Mouse (Mus musculus) olfactory bulb, adult 2 months (tissue): ENCODE data around the gene Tmem91. TPM values are rescaled to one million over a fixed set of nuclear protein-coding genes. Genes with fewer than 3 reads are reported as not detected.

ENCODE experiments used
- H3K27ac ChIP-seq: fragments of 200-500 bp; 2 replicates; pipeline ENCODE4 v1.5.1; 2012; ENCODE audit warnings: low read depth, low read length; ENCODE audit not compliant: insufficient read depth
- H3K4me1 ChIP-seq: fragments of 200-500 bp; 2 replicates; pipeline ENCODE4 v1.6.1; 2012; ENCODE audit warnings: low read length; ENCODE audit not compliant: control insufficient read depth, insufficient read depth
- H3K4me3 ChIP-seq: fragments of 200-500 bp; 2 replicates; pipeline ENCODE4 v1.5.1; 2012; ENCODE audit warnings: mild to moderate bottlenecking, low read depth, low read length, moderate library complexity; ENCODE audit not compliant: insufficient read depth
- CTCF ChIP-seq: fragments of 200-500 bp; IDR thresholded peaks from 2 replicates; pipeline ENCODE4 v1.5.1; 2012; ENCODE audit warnings: low read depth, mild to moderate bottlenecking, low read length, moderate library complexity; ENCODE audit not compliant: insufficient read depth
- POLR2A ChIP-seq: fragments of 200-500 bp; IDR thresholded peaks from 2 replicates; pipeline ENCODE4 v1.6.1; 2012; ENCODE audit warnings: mild to moderate bottlenecking, low read depth, low read length, moderate library complexity; ENCODE audit not compliant: insufficient read depth
- WGBS: fragments of 180-500 bp; shearing (Covaris S2); methylation state at CpG from one replicate; pipeline ENCODE4 v1.1.7; 2018; 5-methylcytosine and 5-hydroxymethylcytosine counted together
- polyA plus RNA-seq: library from polyadenylated mRNA; stranded (reverse); fragments of >200 nt; gene quantifications from 2 replicates; pipeline ENCODE4 v1.2.4, GENCODE M21; 2012; ENCODE audit warnings: low replicate concordance; ENCODE audit not compliant: missing spikeins, insufficient read depth, insufficient read length

The Tmem91 gene
- polyA plus RNA-seq, 1 experiment, result not detected

- Histone ChIP-seq H3K27ac (no peak overlapping the region), H3K4me3 (no peak overlapping the region), H3K4me1 (no peaks in the 10 kb centered on the region)
- 86% methylated on average over 5 of the region's 5 CpGs for WGBS
- no peak for TF ChIP-seq POLR2A
- TF ChIP-seq CTCF, result no peak
Measured at GRCm38 (mm10) chr7:25637099-25637498, 37.9 kb downstream of the Tmem91 start.

GRCm38 (mm10) chr7:25636373-25636772, 38.6 kb downstream of the Tmem91 start:
- WGBS, result 73% methylated on average over 3 of the region's 3 CpGs
- H3K4me1 ChIP-seq, result no peaks in the 10 kb centered on the region
- H3K4me3 ChIP-seq, result no peak overlapping the region
- TF ChIP-seq CTCF (no peak), POLR2A (no peak)
- no peak overlapping the region for H3K27ac ChIP-seq

GRCm38 (mm10) chr7:25632679-25633078, 42.3 kb downstream of the Tmem91 start:
- no peak for TF ChIP-seq CTCF
- no peak for TF ChIP-seq POLR2A
- WGBS, result 89% methylated on average over 5 of the region's 5 CpGs
- Histone ChIP-seq H3K27ac (no peak overlapping the region), H3K4me3 (no peak overlapping the region), H3K4me1 (peaks cover 7% of the 10 kb centered on the region)

GRCm38 (mm10) chr7:25628323-25628620, 46.7 kb downstream of the Tmem91 start:
- Histone ChIP-seq H3K4me3 (no peak overlapping the region), H3K4me1 (peaks cover 20% of the 10 kb centered on the region), H3K27ac (no peak overlapping the region)
- TF ChIP-seq CTCF (no peak), POLR2A (no peak)
- 70% methylated on average over 8 of the region's 8 CpGs for WGBS

- WGBS, result 22% methylated on average over 38 of the region's 38 CpGs
- no peak for TF ChIP-seq CTCF
- no peak for TF ChIP-seq POLR2A
- H3K4me3 ChIP-seq, result peak overlapping the region; percentile 39
- H3K27ac ChIP-seq, result no peak overlapping the region
- peaks cover 20% of the 10 kb centered on the region for H3K4me1 ChIP-seq
Measured at GRCm38 (mm10) chr7:25627431-25628322, 47.3 kb downstream of the Tmem91 start.

GRCm38 (mm10) chr7:25626509-25627430, 48.2 kb downstream of the Tmem91 start, which contains the start of gene B3gnt8:
B3gnt8 (plus strand) TSS chr7:25626654.
- Histone ChIP-seq H3K4me3 (peak within 1 kb of the TSS; percentile 39), H3K4me1 (peaks cover 20% of the 10 kb centered on the region), H3K27ac (no peak within 1 kb of the TSS)
- 24% methylated on average over 29 of the region's 29 CpGs for WGBS
- TF ChIP-seq POLR2A, result no peak

GRCm38 (mm10) chr7:25625594-25626250, 49.2 kb downstream of the Tmem91 start:
- no peak overlapping the region for H3K27ac ChIP-seq
- 82% methylated on average over 10 of the region's 10 CpGs for WGBS
- TF ChIP-seq POLR2A, result no peak

GRCm38 (mm10) chr7:25624851-25625250, 50.1 kb downstream of the Tmem91 start:
- Histone ChIP-seq H3K4me1 (peaks cover 23% of the 10 kb centered on the region), H3K27ac (no peak overlapping the region), H3K4me3 (no peak overlapping the region)
- no peak for TF ChIP-seq CTCF
- no peak for TF ChIP-seq POLR2A
- WGBS, result 49% methylated on average over 5 of the region's 5 CpGs

More at GRCm38 (mm10) chr7:25625594-25626250, 49.2 kb downstream of the Tmem91 start:
- Histone ChIP-seq H3K4me3 (no peak overlapping the region), H3K4me1 (peaks cover 20% of the 10 kb centered on the region)

GRCm38 (mm10) chr7:25623857-25624370, 51.1 kb downstream of the Tmem91 start:
- Histone ChIP-seq H3K27ac (no peak overlapping the region), H3K4me3 (no peak overlapping the region), H3K4me1 (peaks cover 23% of the 10 kb centered on the region)
- TF ChIP-seq CTCF, result no peak
- no peak for TF ChIP-seq POLR2A
- WGBS, result 83% methylated on average over 11 of the region's 11 CpGs
